In the genomic region with DNA sequence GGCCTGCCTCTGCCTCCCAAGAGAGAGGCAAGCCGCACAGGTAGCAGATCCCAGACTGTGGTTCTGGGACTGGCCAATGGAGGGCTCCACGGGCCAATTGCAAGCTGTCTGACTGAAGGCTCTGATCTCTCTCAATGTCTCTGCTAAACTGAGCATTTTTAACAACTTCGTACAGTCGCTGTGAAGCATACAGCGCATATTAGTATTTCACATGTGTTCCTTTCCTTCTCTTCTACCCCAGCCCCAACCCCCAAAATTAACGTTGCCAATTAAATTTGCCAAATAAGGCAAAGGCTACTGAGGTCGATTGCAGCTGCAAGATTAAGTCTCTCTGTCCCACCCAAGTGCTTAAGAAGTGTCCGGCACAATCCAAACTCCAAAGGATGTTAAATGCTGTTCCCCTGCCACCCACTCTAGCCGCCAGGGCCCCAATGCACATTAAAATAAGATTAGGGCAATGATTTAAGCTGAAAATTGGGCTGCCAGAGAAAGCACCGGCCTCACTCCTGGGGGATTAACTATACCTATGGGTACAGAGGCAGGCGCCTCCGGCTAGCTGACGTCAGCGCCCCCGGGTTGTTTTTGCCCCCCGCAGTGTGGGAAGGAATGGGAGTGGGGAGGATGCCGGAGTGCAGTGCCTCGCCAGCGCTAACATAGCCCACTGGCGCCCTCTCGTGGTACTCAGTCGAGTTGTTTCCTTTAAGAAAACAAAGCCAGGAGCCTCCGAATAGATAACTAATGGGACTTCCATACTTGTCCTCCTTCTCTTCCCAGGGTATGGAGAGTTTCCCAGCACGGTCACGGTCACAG, we compare ENCODE assay signal across 9 mouse cellular contexts.
DNase-seq lines count a peak whose midpoint lies in the region; ATAC-seq and TF ChIP-seq lines count a peak whose summit lies in the region.
"Had no signal": no experiment of that assay in that cellular context is flagged by ENCODE, and none has a peak within 500 bp of the region (broad histone marks: within the 10 kb centered on the region; RNA-seq: fewer than 3 reads in every experiment).

No protein-coding gene starts in this region.

- no peaks in the 10 kb centered on the region for H3K36me3 ChIP-seq in CH12.LX (replicated peaks in 1 of 2; ENCODE audit: control insufficient read depth in 1 of 2, insufficient read depth in 1 of 2, low read length in 1 of 2)
- no peaks in the 10 kb centered on the region for H3K36me3 ChIP-seq in forebrain, embryonic 15.5 days
- H3K36me3 ChIP-seq in liver, postnatal 0 days (replicated peaks; ENCODE audit: insufficient read depth, low read length) = no peaks in the 10 kb centered on the region

- TF ChIP-seq CTCF in CH12.LX (conservative IDR thresholded peaks at IDR 0.05 in 1 of 2, IDR thresholded peaks at IDR 0.05 in 1 of 2; ENCODE audit: low read depth in 2 of 2, low read length in 2 of 2) = peak; percentile 87 to 98
- peak; percentile 81 for TF ChIP-seq CTCF in liver, postnatal 0 days (IDR thresholded peaks at IDR 0.05; ENCODE audit: low read depth)

- H3K79me2 ChIP-seq in CH12.LX (replicated peaks; ENCODE audit: control insufficient read depth, extremely low read depth, insufficient read depth, poor library complexity, severe bottlenecking) = no peaks in the 10 kb centered on the region

- ATAC-seq in forebrain, embryonic 15.5 days (replicated peaks) = peak; percentile 95
- ATAC-seq in liver, postnatal 0 days = peak; percentile 41
- peak; percentile 51; the same call in 1 of the 2 replicates for ATAC-seq in neutrophil, adult 5-6 weeks (ENCODE audit: extremely low read depth, insufficient number of reproducible peaks, low FRiP score, poor library complexity, severe bottlenecking)

- no peak for TF ChIP-seq EP300 in CH12.LX (IDR thresholded peaks at IDR 0.05; ENCODE audit: low read length)
- TF ChIP-seq EP300 in liver, postnatal 0 days (IDR thresholded peaks at IDR 0.05; ENCODE audit: low read depth) = no peak

- peak overlapping the region; percentile 79 for H3K4me2 ChIP-seq in CH12.LX (ENCODE audit: insufficient read depth, low read depth, poor library complexity, severe bottlenecking)
- H3K4me2 ChIP-seq in forebrain, embryonic 15.5 days (replicated peaks) = peak overlapping the region; percentile 55
- peak overlapping the region; percentile 39 for H3K4me2 ChIP-seq in liver, postnatal 0 days (ENCODE audit: low read depth, low read length)

- dilution Hi-C loops in CH12.LX (cut with MboI; ENCODE audit: extremely low pct_ligation_motif_present, extremely low pct_unique_long_range_greater_than_20kb, low sequenced_read_pairs) = no loop called here

- in situ Hi-C loops in CH12.LX (cut with MboI; ENCODE audit: low pct_ligation_motif_present, low pct_unique_long_range_greater_than_20kb, low sequenced_read_pairs) = loop anchor here (25.0 kb wide), 1 partner anchor 615 kb away; no protein-coding TSS in a partner anchor

- no peak for TF ChIP-seq POLR2A in CH12.LX (IDR thresholded peaks at IDR 0.05; ENCODE audit: low read depth, low read length)

- 8% methylated on average over 25 of the region's 25 CpGs for WGBS in forebrain, embryonic 15.5 days
- 21% methylated on average over 25 of the region's 25 CpGs for WGBS in liver, postnatal 0 days (ENCODE audit: insufficient replicate concordance)

- DNase-seq in CH12.LX (ENCODE audit: extremely low read depth) = peak; percentile 84
- peak; percentile 34 for DNase-seq in c-Kit-positive CD71-positive TER-119-positive erythroid progenitor cells, embryonic 14.5 days (ENCODE audit: low spot score)
- DNase-seq in heart, postnatal 25 days (ENCODE audit: low spot score) = peak; percentile 21
- DNase-seq in layer of hippocampus, adult 11-12 months (ENCODE audit: low spot score) = peak; percentile 82
- DNase-seq in liver, postnatal 0 days = peak; percentile 78
- peak; percentile 30 to 37 for DNase-seq in thymus, adult 18-20 months

- intact Hi-C loops in heart, postnatal 25 days (cut with DNase I) = loop anchor here (2.0 to 10.0 kb wide), 2 partner anchors 606 to 1858 kb away; no protein-coding TSS in a partner anchor

- no peaks in the 10 kb centered on the region for H3K27me3 ChIP-seq in CH12.LX (replicated peaks)
- no peaks in the 10 kb centered on the region for H3K27me3 ChIP-seq in forebrain, embryonic 15.5 days
- H3K27me3 ChIP-seq in liver, postnatal 0 days (ENCODE audit: insufficient read depth, low read length) = no peaks in the 10 kb centered on the region

- H3K4me1 ChIP-seq in CH12.LX (ENCODE audit: control insufficient read depth in 1 of 2, insufficient read depth in 2 of 2) = peaks cover 8 to 17% of the 10 kb centered on the region in 2 experiments
- peaks cover 10% of the 10 kb centered on the region for H3K4me1 ChIP-seq in forebrain, embryonic 15.5 days
- H3K4me1 ChIP-seq in liver, postnatal 0 days (ENCODE audit: insufficient read depth) = peaks cover 2% of the 10 kb centered on the region; the same call in 1 of the 2 replicates

- no peak overlapping the region for H3K27ac ChIP-seq in CH12.LX (ENCODE audit: insufficient read depth, low read depth)
- peak overlapping the region; percentile 62 for H3K27ac ChIP-seq in forebrain, embryonic 15.5 days (replicated peaks)
- H3K27ac ChIP-seq in liver, postnatal 0 days (ENCODE audit: low read depth) = no peak overlapping the region
- H3K27ac ChIP-seq: macrophage had no signal

- H3K4me3 ChIP-seq in CH12.LX (replicated peaks in 1 of 3; ENCODE audit: low read depth in 2 of 3, low read length in 2 of 3, poor library complexity in 1 of 3) = peak overlapping the region in 1 of 3 experiments; percentile 10
- peak overlapping the region; percentile 41 for H3K4me3 ChIP-seq in forebrain, embryonic 15.5 days
- no peak overlapping the region for H3K4me3 ChIP-seq in liver, postnatal 0 days (ENCODE audit: low read depth, low read length)

- H3K9me3 ChIP-seq in CH12.LX (replicated peaks; ENCODE audit: low read length) = peaks cover 5% of the 10 kb centered on the region
- H3K9me3 ChIP-seq in forebrain, embryonic 15.5 days = no peaks in the 10 kb centered on the region
- no peaks in the 10 kb centered on the region for H3K9me3 ChIP-seq in liver, postnatal 0 days (ENCODE audit: low read length)

- peak; percentile 23 for TF ChIP-seq RAD21 in CH12.LX (IDR thresholded peaks at IDR 0.05; ENCODE audit: low read depth, low read length)

- 0 out of 2 replicates have a peak overlapping the region, but pooled peaks have one; percentile 5 for H3K9ac ChIP-seq in CH12.LX (ENCODE audit: insufficient read depth, low read depth)
- H3K9ac ChIP-seq in forebrain, embryonic 15.5 days (replicated peaks) = peak overlapping the region; percentile 36
- no peak overlapping the region for H3K9ac ChIP-seq in liver, postnatal 0 days (replicated peaks)

TF ChIP-seq in CH12.LX, 34 proteins besides CTCF, POLR2A, EP300 and RAD21 (continues in another document):
- TF ChIP-seq MXI1 (IDR thresholded peaks at IDR 0.05; ENCODE audit: low read depth, low read length) (no peak), BHLHE40 (IDR thresholded peaks at IDR 0.05; ENCODE audit: low read depth, low read length) (no peak), TCF12 (IDR thresholded peaks at IDR 0.05; ENCODE audit: low read depth, low read length) (peak; percentile 15; the same call in 1 of the 2 replicates), SMC3 (IDR thresholded peaks at IDR 0.05; ENCODE audit: low read depth, low read length) (peak; percentile 96), SIN3A (IDR thresholded peaks at IDR 0.05; ENCODE audit: low read length) (peak; percentile 64; the same call in 1 of the 2 replicates), PAX5 (IDR thresholded peaks at IDR 0.05; ENCODE audit: low read length) (no peak), TBP (conservative IDR thresholded peaks at IDR 0.05; ENCODE audit: low read depth, low read length) (no peak), CHD1 (IDR thresholded peaks at IDR 0.05; ENCODE audit: low read depth, low read length) (no peak), E2F4 (IDR thresholded peaks at IDR 0.05; ENCODE audit: insufficient replicate concordance, low read depth, low read length) (no peak), JUND (conservative IDR thresholded peaks at IDR 0.05; ENCODE audit: low read depth, low read length) (no peak), ELF1 (IDR thresholded peaks at IDR 0.05; ENCODE audit: low read depth, low read length) (peak; percentile 47; the same call in 1 of the 2 replicates), ZKSCAN1 (IDR thresholded peaks at IDR 0.05; ENCODE audit: borderline replicate concordance, low read depth, low read length) (no peak), NRF1 (IDR thresholded peaks at IDR 0.05; ENCODE audit: low read depth, low read length) (no peak), NELFE (IDR thresholded peaks at IDR 0.05; ENCODE audit: low read depth, low read length) (peak; percentile 46; the same call in 1 of the 2 replicates), ZC3H11A (IDR thresholded peaks at IDR 0.05; ENCODE audit: low read depth, low read length) (peak; percentile 95), POLR2AphosphoS2 (IDR thresholded peaks at IDR 0.05; ENCODE audit: low read depth, low read length) (no peak), ETS1 (conservative IDR thresholded peaks at IDR 0.05; ENCODE audit: low read depth, low read length) (no peak), UBTF (IDR thresholded peaks at IDR 0.05; ENCODE audit: low read depth, low read length) (no peak), MEF2A (IDR thresholded peaks at IDR 0.05; ENCODE audit: borderline replicate concordance, low read depth, low read length) (peak; percentile 68; the same call in 1 of the 2 replicates), MAZ (IDR thresholded peaks at IDR 0.05; ENCODE audit: low read depth, low read length) (peak; percentile 87), MAX (IDR thresholded peaks at IDR 0.05; ENCODE audit: low read length) (no peak), CHD2 (IDR thresholded peaks at IDR 0.05; ENCODE audit: low read length) (no peak), ZMIZ1 (IDR thresholded peaks at IDR 0.05; ENCODE audit: low read depth, low read length) (no peak), USF2 (conservative IDR thresholded peaks at IDR 0.05; ENCODE audit: low read depth, low read length) (no peak), KAT2A (IDR thresholded peaks at IDR 0.05; ENCODE audit: insufficient replicate concordance, low read length) (no peak), JUN (IDR thresholded peaks at IDR 0.05; ENCODE audit: insufficient read depth, low read depth, low read length) (no peak), USF1 (IDR thresholded peaks at IDR 0.05; ENCODE audit: low read depth, low read length) (no peak), IRF4 (IDR thresholded peaks at IDR 0.05; ENCODE audit: low read depth, low read length) (peak; percentile 79; the same call in 1 of the 2 replicates), MAFK (IDR thresholded peaks at IDR 0.05; ENCODE audit: insufficient replicate concordance, low read length) (no peak), ZNF384 (IDR thresholded peaks at IDR 0.05; ENCODE audit: low read depth, low read length) (no peak), GABPA (IDR thresholded peaks at IDR 0.05; ENCODE audit: insufficient replicate concordance, low read depth, low read length) (no peak), RCOR1 (conservative IDR thresholded peaks at IDR 0.05; ENCODE audit: low read depth, low read length) (no peak)

Comparison
In these comparisons a context has a peak if more than half of its experiments do, and no peak if none do; other contexts are left out.
1. DNase-seq: peak in every context shown above with its lines; median percentile 84 in CH12.LX; 82 in layer of hippocampus, adult 11-12 months; 78 in liver, postnatal 0 days; 34 in c-Kit-positive CD71-positive TER-119-positive erythroid progenitor cells, embryonic 14.5 days; 34 in thymus, adult 18-20 months; 21 in heart, postnatal 25 days.
2. ATAC-seq: peak in every context shown above with its lines; median percentile 95 in forebrain, embryonic 15.5 days; 51 in neutrophil, adult 5-6 weeks; 41 in liver, postnatal 0 days.